Mouse (Mus musculus) neural tube, embryonic 14.5 days (tissue): ENCODE data around the gene Cog3. TPM values are rescaled to one million over a fixed set of nuclear protein-coding genes. Genes with fewer than 3 reads are reported as not detected.

Experiments
- ATAC-seq: fragments of 200-750 bp; cut with Nextera tagmentation; 2 replicates; pipeline ENCODE4 v1.8.0; 2017; ENCODE audit warnings: low read depth, mild to moderate bottlenecking, moderate TSS enrichment, moderate library complexity
- H3K27ac ChIP-seq: fragments of 300-500 bp; sonication (generic); 2 replicates; pipeline ENCODE4 v1.5.1; 2014; ENCODE audit warnings: low read depth, mild to moderate bottlenecking, control low read depth, low read length, moderate library complexity, mixed read lengths
- H3K27me3 ChIP-seq: fragments of 300-500 bp; sonication (generic); 2 replicates; pipeline ENCODE4 v1.6.1; 2014; ENCODE audit warnings: low read length; ENCODE audit not compliant: control insufficient read depth, insufficient read depth
- H3K36me3 ChIP-seq: fragments of 300-500 bp; sonication (generic); 2 replicates; pipeline ENCODE4 v1.6.1; 2014; ENCODE audit warnings: low read length, mixed read lengths; ENCODE audit not compliant: control insufficient read depth, insufficient read depth
- H3K4me1 ChIP-seq: fragments of 300-500 bp; sonication (generic); 2 replicates; pipeline ENCODE4 v1.6.1; 2014; ENCODE audit warnings: low read length; ENCODE audit not compliant: control insufficient read depth, insufficient read depth
- H3K4me2 ChIP-seq: fragments of 300-500 bp; sonication (generic); 2 replicates; pipeline ENCODE4 v1.6.1; 2014; ENCODE audit warnings: mild to moderate bottlenecking, low read depth, low read length, control low read depth
- H3K4me3 ChIP-seq: fragments of 300-500 bp; sonication (generic); 2 replicates; pipeline ENCODE4 v1.5.1; 2014; ENCODE audit warnings: low read depth, low read length, control low read depth, mixed read lengths
- H3K9ac ChIP-seq: fragments of 300-500 bp; sonication (generic); replicated peaks from 2 replicates; pipeline ENCODE4 v1.6.1; 2014; ENCODE audit warnings: low read depth, mild to moderate bottlenecking, control low read depth, low read length, mixed read lengths
- H3K9me3 ChIP-seq: fragments of 300-500 bp; sonication (generic); 2 replicates; pipeline ENCODE4 v1.6.1; 2016; ENCODE audit warnings: low read length; ENCODE audit not compliant: control insufficient read depth
- WGBS: fragments of 180-500 bp; shearing (Covaris S2); extraction: QIAGEN DNeasy Blood & Tissue Kit; methylation state at CpG from one replicate; pipeline ENCODE4 v1.1.7; 2014; 5-methylcytosine and 5-hydroxymethylcytosine counted together
- polyA plus RNA-seq: library from polyadenylated mRNA; unstranded; fragments of >200 nt; fragmentation: Nextera tagmentation; extraction: Ambion mirVana; gene quantifications from 2 replicates; pipeline ENCODE4 v1.2.1, GENCODE M21; 2014

Cog3 gene
- polyA plus RNA-seq, 1 experiment from 2014 or later: 20.3 TPM

- H3K27me3 ChIP-seq: no peaks in the 10 kb centered on the region
- no peak overlapping the region for H3K4me3 ChIP-seq
- 98% methylated on average over 5 of the region's 5 CpGs for WGBS
- ATAC-seq: no peak
- H3K4me1 ChIP-seq: no peaks in the 10 kb centered on the region
- no peak overlapping the region for H3K9ac ChIP-seq
- no peaks in the 10 kb centered on the region for H3K9me3 ChIP-seq
- no peak overlapping the region for H3K4me2 ChIP-seq
- no peak overlapping the region for H3K27ac ChIP-seq
- H3K36me3 ChIP-seq: peaks cover 39% of the 10 kb centered on the region
Measured at GRCm38 (mm10) chr14:75720121-75720520, 34.2 kb downstream of the Cog3 start.

DNA sequence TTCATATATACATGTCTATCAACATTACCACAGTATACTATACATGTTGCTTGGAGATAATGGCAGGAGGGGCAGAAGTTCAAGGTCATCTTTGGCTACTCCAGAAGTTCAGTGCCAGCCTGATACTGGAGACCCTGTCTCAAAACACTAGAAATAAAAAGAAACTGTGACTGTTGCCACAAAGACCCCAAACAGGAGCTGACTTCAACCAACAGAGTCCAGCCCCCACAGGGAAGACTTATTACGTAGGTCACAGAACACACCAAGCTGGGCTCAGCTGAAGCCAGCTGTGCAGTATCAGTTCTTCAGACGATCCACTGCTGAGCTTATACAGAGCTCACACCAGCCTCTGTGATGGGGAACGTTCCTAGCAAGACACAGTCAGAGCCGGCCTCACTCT, 37.9 kb downstream of the Cog3 start:
- Histone ChIP-seq H3K4me1 (no peaks in the 10 kb centered on the region), H3K9me3 (no peaks in the 10 kb centered on the region), H3K9ac (no peak overlapping the region), H3K27ac (no peak overlapping the region), H3K4me2 (no peak overlapping the region), H3K27me3 (no peaks in the 10 kb centered on the region), H3K36me3 (peaks cover 38% of the 10 kb centered on the region), H3K4me3 (no peak overlapping the region)
- WGBS: 94% methylated on average over 4 of the region's 4 CpGs
- ATAC-seq: no peak

GRCm38 (mm10) chr14:75713661-75714060, 40.7 kb downstream of the Cog3 start:
- no peak for ATAC-seq
- WGBS: 79% methylated on average over 4 of the region's 4 CpGs
- Histone ChIP-seq H3K9me3 (no peaks in the 10 kb centered on the region), H3K36me3 (peaks cover 40% of the 10 kb centered on the region), H3K4me1 (no peaks in the 10 kb centered on the region), H3K27me3 (no peaks in the 10 kb centered on the region), H3K9ac (no peak overlapping the region), H3K27ac (no peak overlapping the region), H3K4me2 (no peak overlapping the region), H3K4me3 (no peak overlapping the region)

GRCm38 (mm10) chr14:75712687-75713086, 41.6 kb downstream of the Cog3 start:
- no peak overlapping the region for H3K4me2 ChIP-seq
- no peak for ATAC-seq

GRCm38 (mm10) chr14:75711731-75712130, 42.6 kb downstream of the Cog3 start:
- Histone ChIP-seq H3K9ac (no peak overlapping the region), H3K4me3 (no peak overlapping the region), H3K4me1 (no peaks in the 10 kb centered on the region), H3K36me3 (peaks cover 25% of the 10 kb centered on the region), H3K9me3 (no peaks in the 10 kb centered on the region), H3K27me3 (no peaks in the 10 kb centered on the region), H3K27ac (no peak overlapping the region), H3K4me2 (no peak overlapping the region)
- ATAC-seq: no peak
- WGBS: 99% methylated on average over 3 of the region's 3 CpGs

More at GRCm38 (mm10) chr14:75712687-75713086, 41.6 kb downstream of the Cog3 start:
- no peaks in the 10 kb centered on the region for H3K4me1 ChIP-seq
- no peak overlapping the region for H3K4me3 ChIP-seq
- H3K9ac ChIP-seq: no peak overlapping the region
- 95% methylated on average over 5 of the region's 5 CpGs for WGBS
- H3K9me3 ChIP-seq: no peaks in the 10 kb centered on the region
- H3K36me3 ChIP-seq: peaks cover 30% of the 10 kb centered on the region
- H3K27me3 ChIP-seq: no peaks in the 10 kb centered on the region
- no peak overlapping the region for H3K27ac ChIP-seq

DNA sequence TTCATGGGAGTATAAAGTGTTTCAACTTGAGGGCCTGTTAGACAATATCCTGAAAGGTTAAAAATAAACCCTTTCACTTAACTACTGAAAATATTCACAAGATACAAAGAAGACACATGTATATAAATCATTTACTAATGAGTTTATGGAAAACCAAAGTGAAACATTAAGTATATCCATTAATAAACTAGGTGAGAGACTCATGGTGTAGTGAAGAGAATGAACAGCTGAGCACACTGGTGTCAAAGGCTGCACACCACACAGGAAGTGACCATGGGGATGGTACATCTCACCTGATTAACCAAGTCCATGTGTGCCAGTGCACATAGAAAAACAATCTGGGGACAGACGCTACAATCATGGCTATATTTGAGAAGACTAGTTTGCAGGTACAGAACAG, 45.3 kb downstream of the Cog3 start:
- Histone ChIP-seq H3K4me2 (no peak overlapping the region), H3K27me3 (no peaks in the 10 kb centered on the region), H3K27ac (no peak overlapping the region), H3K4me1 (no peaks in the 10 kb centered on the region), H3K4me3 (no peak overlapping the region), H3K9me3 (no peaks in the 10 kb centered on the region), H3K9ac (no peak overlapping the region), H3K36me3 (peaks cover 11% of the 10 kb centered on the region)
- 97% methylated on average over 1 of the region's 1 CpGs for WGBS
- no peak for ATAC-seq

DNA sequence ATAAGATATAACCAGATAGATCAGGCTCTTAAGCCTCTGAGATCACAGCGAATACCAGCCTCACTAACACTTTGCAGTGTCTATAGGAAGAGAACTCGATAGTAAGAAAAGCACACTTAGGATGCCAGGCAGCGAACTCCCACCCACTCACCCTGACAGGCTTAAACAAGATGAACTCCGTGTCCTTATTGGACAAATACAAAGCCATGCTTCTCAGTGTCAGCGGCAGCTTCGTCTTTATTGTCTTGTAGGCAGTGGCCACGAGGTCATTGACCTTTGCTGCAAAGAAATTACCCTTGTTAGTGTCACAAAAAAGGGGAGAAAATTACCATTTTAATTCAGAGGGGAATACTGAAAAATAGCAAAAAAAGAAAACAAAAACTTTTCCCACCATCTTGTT, 46.5 kb downstream of the Cog3 start:
- no peak overlapping the region for H3K27ac ChIP-seq
- ATAC-seq: no peak
- 20% methylated on average over 7 of the region's 7 CpGs for WGBS

GRCm38 (mm10) chr14:75706647-75707046, 47.7 kb downstream of the Cog3 start:
- Histone ChIP-seq H3K4me1 (no peaks in the 10 kb centered on the region), H3K36me3 (peaks cover 21% of the 10 kb centered on the region), H3K27ac (no peak overlapping the region), H3K4me3 (no peak overlapping the region), H3K9ac (no peak overlapping the region), H3K27me3 (no peaks in the 10 kb centered on the region), H3K9me3 (no peaks in the 10 kb centered on the region), H3K4me2 (no peak overlapping the region)
- 87% methylated on average over 4 of the region's 4 CpGs for WGBS
- ATAC-seq: no peak

More for the DNA sequence above, 46.5 kb downstream of the Cog3 start:
- Histone ChIP-seq H3K9ac (no peak overlapping the region), H3K4me3 (no peak overlapping the region), H3K9me3 (no peaks in the 10 kb centered on the region), H3K4me2 (no peak overlapping the region), H3K27me3 (no peaks in the 10 kb centered on the region), H3K36me3 (peaks cover 21% of the 10 kb centered on the region), H3K4me1 (no peaks in the 10 kb centered on the region)

GRCm38 (mm10) chr14:75697928-75698327, 56.4 kb downstream of the Cog3 start:
- no peak overlapping the region for H3K27ac ChIP-seq
- H3K4me2 ChIP-seq: no peak overlapping the region
- ATAC-seq: no peak
- no peak overlapping the region for H3K4me3 ChIP-seq
- peaks cover 1% of the 10 kb centered on the region; the same call in 1 of the 2 replicates for H3K36me3 ChIP-seq
- no peaks in the 10 kb centered on the region for H3K4me1 ChIP-seq
- no peak overlapping the region for H3K9ac ChIP-seq
- H3K27me3 ChIP-seq: no peaks in the 10 kb centered on the region
- 96% methylated on average over 1 of the region's 1 CpGs for WGBS
- H3K9me3 ChIP-seq: no peaks in the 10 kb centered on the region

- Histone ChIP-seq H3K27me3 (no peaks in the 10 kb centered on the region), H3K27ac (no peak overlapping the region), H3K4me2 (no peak overlapping the region), H3K4me1 (no peaks in the 10 kb centered on the region), H3K9me3 (no peaks in the 10 kb centered on the region), H3K9ac (no peak overlapping the region), H3K4me3 (no peak overlapping the region), H3K36me3 (no peaks in the 10 kb centered on the region)
- ATAC-seq: no peak
- WGBS: 91% methylated on average over 5 of the region's 5 CpGs
Measured at GRCm38 (mm10) chr14:75696096-75696495, 58.2 kb downstream of the Cog3 start.
